15 mouse cellular contexts compared by ENCODE assay signal in genomic region chr7:101041977-101042749, GRCm38 (mm10). TPM values are rescaled to one million over a fixed set of nuclear protein-coding genes. Genes with fewer than 3 reads are reported as not detected.
DNase-seq lines count a peak whose midpoint lies in the region; ATAC-seq and TF ChIP-seq lines count a peak whose summit lies in the region.
"Had no signal": no experiment of that assay in that cellular context is flagged by ENCODE, and none has a peak within 500 bp of the region (broad histone marks: within the 10 kb centered on the region; RNA-seq: fewer than 3 reads in every experiment).

No protein-coding gene starts in this region.

- WGBS in kidney, adult 2 months = 62% methylated on average over 5 of the region's 5 CpGs

- no peaks in the 10 kb centered on the region for H3K4me1 ChIP-seq in kidney, adult 2 months (ENCODE audit: control insufficient read depth, insufficient read depth, low read length)

- no peaks in the 10 kb centered on the region for H3K36me3 ChIP-seq in kidney, adult 2 months (ENCODE audit: control insufficient read depth, insufficient read depth, low read length)
- H3K36me3 ChIP-seq: forebrain, embryonic 10.5 days; midbrain, embryonic 10.5 days had no signal

- peak; percentile 80 for ATAC-seq in granulocyte monocyte progenitor cell, adult 5-6 weeks (replicated peaks; ENCODE audit: poor library complexity, severe bottlenecking)
- peak; percentile 91 for ATAC-seq in megakaryocyte progenitor cell, adult 5-6 weeks (replicated peaks; ENCODE audit: poor library complexity)
- ATAC-seq: Patski had no signal

- TF ChIP-seq POLR2A in kidney, adult 2 months (IDR thresholded peaks at IDR 0.05; ENCODE audit: low read depth, low read length) = no peak

- no peak for TF ChIP-seq CTCF in kidney, adult 2 months (conservative IDR thresholded peaks at IDR 0.05; ENCODE audit: insufficient read depth, insufficient read length, low read depth, low read length)

- no peaks in the 10 kb centered on the region; the same call in 1 of the 2 replicates for H3K27me3 ChIP-seq in kidney, adult 2 months (replicated peaks; ENCODE audit: control insufficient read depth, insufficient read depth, low read length)
- H3K27me3 ChIP-seq: Patski had no signal

- no peak overlapping the region for H3K4me3 ChIP-seq in kidney, adult 2 months (ENCODE audit: insufficient read depth, low read depth, low read length)
- H3K4me3 ChIP-seq: forebrain, embryonic 10.5 days; midbrain, embryonic 10.5 days had no signal

- DNase-seq in kidney, postnatal 10 days = peak; percentile 17
- DNase-seq in kidney, adult 2 months = no peak
- DNase-seq in MEL-GATA-1-ER (ENCODE audit: extremely low read depth, low read depth) = peak; percentile 68
- DNase-seq in spleen, postnatal 14 days (ENCODE audit: low spot score in 2 of 2) = no peak
- no peak for DNase-seq in layer of hippocampus, adult 18-20 months (ENCODE audit: low spot score in 2 of 2)
- DNase-seq: cerebellum, postnatal 25 days; gastrocnemius, postnatal 36 days; kidney, adult 9 months; thymus, postnatal 4 days had no signal

- H3K27ac ChIP-seq in kidney, adult 2 months (ENCODE audit: insufficient read depth, low read depth, low read length) = no peak overlapping the region
- H3K27ac ChIP-seq: forebrain, embryonic 10.5 days; midbrain, embryonic 10.5 days had no signal

RNA-seq across cellular contexts. Expression of gene P2ry2, which starts 29.5 kb away (rescaled TPM):
- polyA plus RNA-seq in kidney, adult 2 months (2012; rRNA removed) = 15.0 and 16.9 TPM in 2 replicates
- total RNA-seq in granulocyte monocyte progenitor cell, adult 5-6 weeks (2014; fragmentation: Nextera tagmentation) = 8.7 and 15.1 TPM in 2 replicates
- total RNA-seq in granulocyte monocyte progenitor cell, adult 5-6 weeks (2017) = 6.2 and 7.8 TPM in 2 replicates
- 5.5 and 5.7 TPM in 2 replicates for total RNA-seq in megakaryocyte progenitor cell, adult 5-6 weeks (2015)
- 6.8 and 6.9 TPM in 2 replicates for total RNA-seq in megakaryocyte progenitor cell, adult 5-6 weeks (2017)
- total RNA-seq in layer of hippocampus, adult 18-20 months (2021) = 1 to 10 TPM in 1 of 2 experiments, under 1 TPM in 1; 0.62 to 1.3 TPM
- polyA plus RNA-seq: neural tube, embryonic 14.5 days had no signal

RNA-seq across cellular contexts. Expression of gene Fchsd2, which starts 50.5 kb away (rescaled TPM):
- polyA plus RNA-seq in kidney, adult 2 months (2012; rRNA removed) = 5.3 and 7.1 TPM in 2 replicates
- total RNA-seq in granulocyte monocyte progenitor cell, adult 5-6 weeks (2014; fragmentation: Nextera tagmentation) = 43.5 and 60.4 TPM in 2 replicates
- total RNA-seq in granulocyte monocyte progenitor cell, adult 5-6 weeks (2017) = 33.8 and 45.6 TPM in 2 replicates
- 48.3 and 62.8 TPM in 2 replicates for total RNA-seq in megakaryocyte progenitor cell, adult 5-6 weeks (2015)
- 27.1 and 50.4 TPM in 2 replicates for total RNA-seq in megakaryocyte progenitor cell, adult 5-6 weeks (2017)
- 10 to 100 TPM; 32.7 to 33.8 TPM for total RNA-seq in layer of hippocampus, adult 18-20 months (2021)

Comparison
In these comparisons a context has a peak if more than half of its experiments do, and no peak if none do; other contexts are left out.
1. DNase-seq: peak in kidney, postnatal 10 days (single experiment) and MEL-GATA-1-ER (single experiment); none in kidney, adult 2 months (single experiment), spleen, postnatal 14 days (0 of 2) and layer of hippocampus, adult 18-20 months (0 of 2).